Mouse (Mus musculus): ENCODE measurements at regions not wholly inside any gene's neighbourhood (a gene's known extent, or its start where the extent isn't known, plus 50 kb on each side); places are given as distances from the start of the nearest gene placed in this dataset.

GRCm38 (mm10) chr10:39241486-39241885 is 77.9 kb upstream of the Ccn6 start:
- ATAC-seq, result no peak
- peaks cover 7% of the 10 kb centered on the region; the same call in 1 of the 2 replicates for H3K4me1 ChIP-seq (ENCODE audit: insufficient read depth)

GRCm38 (mm10) chr10:39240966-39241365 is 77.4 kb upstream of the Ccn6 start:
- TF ChIP-seq CTCF (IDR thresholded peaks at IDR 0.05; ENCODE audit: low read depth), result no peak

More at GRCm38 (mm10) chr10:39241486-39241885, 77.9 kb upstream of the Ccn6 start:
- no peak for TF ChIP-seq CTCF (IDR thresholded peaks at IDR 0.05; ENCODE audit: low read depth)
- Histone ChIP-seq H3K36me3 (ENCODE audit: insufficient read depth) (no peaks in the 10 kb centered on the region), H3K27ac (ENCODE audit: low read depth, low read length) (no peak overlapping the region), H3K9me3 (ENCODE audit: low read length) (no peaks in the 10 kb centered on the region), H3K9ac (no peak overlapping the region), H3K27me3 (ENCODE audit: insufficient read depth, low read length) (no peaks in the 10 kb centered on the region), H3K4me2 (ENCODE audit: low read depth) (no peak overlapping the region), H3K4me3 (ENCODE audit: low read depth, low read length) (no peak overlapping the region)
- 60% methylated on average over 3 of the region's 3 CpGs for WGBS
- DNase-seq, result no peak

GRCm38 (mm10) chr10:39240178-39240791 is 76.7 kb upstream of the Ccn6 start:
- ATAC-seq, result peak; percentile 59
- no peak overlapping the region for H3K27ac ChIP-seq (ENCODE audit: low read depth, low read length)

More at GRCm38 (mm10) chr10:39240966-39241365, 77.4 kb upstream of the Ccn6 start:
- no peak overlapping the region for H3K4me2 ChIP-seq (ENCODE audit: low read depth)
- no peak overlapping the region for H3K27ac ChIP-seq (ENCODE audit: low read depth, low read length)
- peaks cover 7% of the 10 kb centered on the region; the same call in 1 of the 2 replicates for H3K4me1 ChIP-seq (ENCODE audit: insufficient read depth)
- ATAC-seq (no peak), DNase-seq (no peak)
- H3K9me3 ChIP-seq (ENCODE audit: low read length), result no peaks in the 10 kb centered on the region
- no peaks in the 10 kb centered on the region for H3K36me3 ChIP-seq (ENCODE audit: insufficient read depth)
- no peaks in the 10 kb centered on the region for H3K27me3 ChIP-seq (ENCODE audit: insufficient read depth, low read length)
- no peak overlapping the region for H3K9ac ChIP-seq
- no peak overlapping the region for H3K4me3 ChIP-seq (ENCODE audit: low read depth, low read length)
- WGBS, result 72% methylated on average over 7 of the region's 7 CpGs

GRCm38 (mm10) chr10:39239498-39240177 is 76.0 kb upstream of the Ccn6 start:
- peak overlapping the region; percentile 67 for H3K27ac ChIP-seq (ENCODE audit: low read depth, low read length)
- 15% methylated on average over 17 of the region's 17 CpGs for WGBS
- H3K4me3 ChIP-seq (ENCODE audit: low read depth, low read length), result no peak overlapping the region
- peaks cover 7% of the 10 kb centered on the region; the same call in 1 of the 2 replicates for H3K4me1 ChIP-seq (ENCODE audit: insufficient read depth)
- no peaks in the 10 kb centered on the region for H3K36me3 ChIP-seq (ENCODE audit: insufficient read depth)
- TF ChIP-seq CTCF (IDR thresholded peaks at IDR 0.05; ENCODE audit: low read depth), result peak; percentile 87
- no peaks in the 10 kb centered on the region for H3K27me3 ChIP-seq (ENCODE audit: insufficient read depth, low read length)
- peak; percentile 97 for DNase-seq
- H3K4me2 ChIP-seq (ENCODE audit: low read depth), result peak overlapping the region; percentile 35
- peak overlapping the region; percentile 33; the same call in 1 of the 2 replicates for H3K9ac ChIP-seq
- no peaks in the 10 kb centered on the region for H3K9me3 ChIP-seq (ENCODE audit: low read length)
- ATAC-seq, result peak; percentile 95

More at GRCm38 (mm10) chr10:39240178-39240791, 76.7 kb upstream of the Ccn6 start:
- TF ChIP-seq CTCF (IDR thresholded peaks at IDR 0.05; ENCODE audit: low read depth), result no peak; the same call in 1 of the 2 replicates
- 39% methylated on average over 11 of the region's 11 CpGs for WGBS
- Histone ChIP-seq H3K9me3 (ENCODE audit: low read length) (no peaks in the 10 kb centered on the region), H3K4me2 (ENCODE audit: low read depth) (peak overlapping the region; percentile 35; the same call in 1 of the 2 replicates), H3K4me1 (ENCODE audit: insufficient read depth) (peaks cover 7% of the 10 kb centered on the region; the same call in 1 of the 2 replicates), H3K36me3 (ENCODE audit: insufficient read depth) (no peaks in the 10 kb centered on the region), H3K4me3 (ENCODE audit: low read depth, low read length) (no peak overlapping the region), H3K9ac (peak overlapping the region; percentile 33; the same call in 1 of the 2 replicates), H3K27me3 (ENCODE audit: insufficient read depth, low read length) (no peaks in the 10 kb centered on the region)
- no peak for DNase-seq

GRCm38 (mm10) chr10:39238596-39238995 is 75.0 kb upstream of the Ccn6 start:
- 57% methylated on average over 10 of the region's 10 CpGs for WGBS
- no peak overlapping the region for H3K27ac ChIP-seq (ENCODE audit: low read depth, low read length)
- no peak overlapping the region for H3K9ac ChIP-seq
- peaks cover 7% of the 10 kb centered on the region; the same call in 1 of the 2 replicates for H3K4me1 ChIP-seq (ENCODE audit: insufficient read depth)
- no peak overlapping the region for H3K4me2 ChIP-seq (ENCODE audit: low read depth)
- no peaks in the 10 kb centered on the region for H3K36me3 ChIP-seq (ENCODE audit: insufficient read depth)
- H3K27me3 ChIP-seq (ENCODE audit: insufficient read depth, low read length), result no peaks in the 10 kb centered on the region
- no peak overlapping the region for H3K4me3 ChIP-seq (ENCODE audit: low read depth, low read length)
- H3K9me3 ChIP-seq (ENCODE audit: low read length), result no peaks in the 10 kb centered on the region
- TF ChIP-seq CTCF (IDR thresholded peaks at IDR 0.05; ENCODE audit: low read depth), result no peak
- no peak for DNase-seq
- no peak for ATAC-seq

GRCm38 (mm10) chr10:39237549-39237948 is 74.0 kb upstream of the Ccn6 start:
- no peaks in the 10 kb centered on the region for H3K27me3 ChIP-seq (ENCODE audit: insufficient read depth, low read length)
- H3K4me3 ChIP-seq (ENCODE audit: low read depth, low read length), result no peak overlapping the region
- DNase-seq (no peak), ATAC-seq (no peak)
- peaks cover 7% of the 10 kb centered on the region; the same call in 1 of the 2 replicates for H3K4me1 ChIP-seq (ENCODE audit: insufficient read depth)
- no peak overlapping the region for H3K27ac ChIP-seq (ENCODE audit: low read depth, low read length)
- no peaks in the 10 kb centered on the region for H3K36me3 ChIP-seq (ENCODE audit: insufficient read depth)
- no peak overlapping the region for H3K9ac ChIP-seq
- H3K4me2 ChIP-seq (ENCODE audit: low read depth), result no peak overlapping the region
- WGBS, result 86% methylated on average over 4 of the region's 4 CpGs
- no peaks in the 10 kb centered on the region for H3K9me3 ChIP-seq (ENCODE audit: low read length)
- no peak for TF ChIP-seq CTCF (IDR thresholded peaks at IDR 0.05; ENCODE audit: low read depth)

- H3K4me2 ChIP-seq (ENCODE audit: low read depth), result no peak overlapping the region
- H3K4me1 ChIP-seq (ENCODE audit: insufficient read depth), result no peaks in the 10 kb centered on the region
- no peaks in the 10 kb centered on the region for H3K27me3 ChIP-seq (ENCODE audit: insufficient read depth, low read length)
- DNase-seq (no peak), ATAC-seq (no peak)
- H3K36me3 ChIP-seq (ENCODE audit: insufficient read depth), result no peaks in the 10 kb centered on the region
- no peak overlapping the region for H3K4me3 ChIP-seq (ENCODE audit: low read depth, low read length)
- H3K9me3 ChIP-seq (ENCODE audit: low read length), result no peaks in the 10 kb centered on the region
- TF ChIP-seq CTCF (IDR thresholded peaks at IDR 0.05; ENCODE audit: low read depth), result no peak
- WGBS, result 69% methylated on average over 8 of the region's 8 CpGs
- H3K9ac ChIP-seq, result no peak overlapping the region
- no peak overlapping the region for H3K27ac ChIP-seq (ENCODE audit: low read depth, low read length)
Observed at GRCm38 (mm10) chr10:39233926-39234450, 70.4 kb upstream of the Ccn6 start.

Data from forebrain, postnatal 0 days (tissue).